Mouse (Mus musculus) ES-Bruce4 (cell line): ENCODE measurements around the gene Calm2.

Experiments used
- CTCF ChIP-seq: IDR thresholded peaks from one replicate; pipeline ENCODE4 v1.8.1; 2011; ENCODE audit warnings: low read depth, low read length
- EP300 ChIP-seq: IDR thresholded peaks from 2 replicates; pipeline ENCODE4 v1.6.1; 2011; ENCODE audit warnings: low read depth, low read length; ENCODE audit not compliant: insufficient read depth

GRCm38 (mm10) chr17:87445917-87446766 lies 593 bp downstream of the Calm2 start:
- TF ChIP-seq CTCF (no peak), EP300 (no peak)
